Mouse (Mus musculus): Measurements from ENCODE around the gene Dnajc2. TPM values are rescaled to one million over a fixed set of nuclear protein-coding genes. Genes with fewer than 3 reads are reported as not detected.

Gene Dnajc2
- polyA plus RNA-seq (2014; fragmentation: Nextera tagmentation; extraction: Ambion mirVana): 73.1 and 79.5 TPM in 2 replicates

DNA sequence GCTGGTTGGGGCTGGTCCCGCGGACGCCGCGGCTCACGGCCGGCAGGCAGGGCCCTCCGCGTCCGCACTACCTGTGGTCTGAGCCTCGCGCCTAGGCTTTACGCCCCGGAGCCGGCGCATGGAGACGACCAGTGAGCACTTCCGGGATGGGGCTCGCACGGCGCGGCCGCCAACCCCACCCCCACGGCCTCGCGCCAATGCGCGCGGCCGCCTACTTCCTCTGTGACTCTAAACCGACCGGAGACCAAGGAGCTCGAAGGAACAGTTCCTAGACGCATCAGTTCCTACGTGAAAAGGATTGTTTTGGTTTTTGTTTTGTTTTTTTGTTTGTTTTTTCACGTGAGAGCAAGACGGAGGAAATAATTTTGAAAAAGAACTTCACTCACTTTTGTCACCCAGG is at the start of gene Dnajc2, which contains the start of gene Psmc2:
Gene Dnajc2, minus strand, starts transcription at position 199 of the 400 bp plus-strand sequence.
Gene Psmc2, plus strand, starts transcription at position 231 of the 400 bp plus-strand sequence.
- Histone ChIP-seq H3K9me3 (ENCODE audit: control insufficient read depth, low read length) (no peaks in the 10 kb centered on the region), H3K4me3 (ENCODE audit: low read depth, low read length) (peak within 1 kb of the TSS; percentile 96), H3K4me2 (ENCODE audit: low read depth, low read length) (peak within 1 kb of the TSS; percentile 84), H3K9ac (replicated peaks; ENCODE audit: low read depth, low read length) (peak within 1 kb of the TSS; percentile 91), H3K4me1 (ENCODE audit: control insufficient read depth, insufficient read depth, low read length) (peaks cover 18% of the 10 kb centered on the region), H3K36me3 (ENCODE audit: control insufficient read depth, insufficient read depth, low read length) (peaks cover 21% of the 10 kb centered on the region; the same call in 1 of the 2 replicates), H3K27me3 (ENCODE audit: control insufficient read depth, insufficient read depth, low read length) (no peaks in the 10 kb centered on the region), H3K27ac (ENCODE audit: low read depth, low read length) (peak within 1 kb of the TSS; percentile 72)
- WGBS: 1% methylated on average over 37 of the region's 37 CpGs
- peak; percentile 97 for ATAC-seq (ENCODE audit: low read depth)

DNA sequence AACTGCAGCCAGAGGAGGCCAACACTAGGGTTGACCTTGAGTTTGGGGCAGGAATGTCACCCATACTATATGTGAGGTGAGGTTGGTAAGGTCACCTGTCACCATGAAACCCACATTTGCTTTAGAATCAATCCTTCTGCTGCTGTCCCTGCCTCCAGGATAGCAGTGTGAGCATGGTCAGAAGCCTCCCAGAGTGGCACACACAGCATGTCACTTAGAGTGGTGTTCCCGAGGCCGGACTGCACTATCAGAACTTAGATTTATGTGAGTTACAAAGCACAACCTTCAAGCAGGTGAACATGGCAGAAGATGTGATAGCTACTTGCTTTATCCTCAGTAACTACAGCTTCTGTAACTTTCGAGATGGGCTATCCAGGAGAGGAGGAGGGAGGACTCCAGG is 46.7 kb upstream of the Dnajc2 start:
- H3K4me2 ChIP-seq (ENCODE audit: low read depth, low read length): no peak overlapping the region
- 68% methylated on average over 3 of the region's 3 CpGs for WGBS
- H3K36me3 ChIP-seq (ENCODE audit: control insufficient read depth, insufficient read depth, low read length): no peaks in the 10 kb centered on the region
- no peak overlapping the region for H3K9ac ChIP-seq (replicated peaks; ENCODE audit: low read depth, low read length)
- no peak for ATAC-seq (ENCODE audit: low read depth)
- H3K4me1 ChIP-seq (ENCODE audit: control insufficient read depth, insufficient read depth, low read length): no peaks in the 10 kb centered on the region
- no peaks in the 10 kb centered on the region for H3K27me3 ChIP-seq (ENCODE audit: control insufficient read depth, insufficient read depth, low read length)
- no peaks in the 10 kb centered on the region for H3K9me3 ChIP-seq (ENCODE audit: control insufficient read depth, low read length)
- no peak overlapping the region for H3K27ac ChIP-seq (ENCODE audit: low read depth, low read length)
- no peak overlapping the region for H3K4me3 ChIP-seq (ENCODE audit: low read depth, low read length)

DNA sequence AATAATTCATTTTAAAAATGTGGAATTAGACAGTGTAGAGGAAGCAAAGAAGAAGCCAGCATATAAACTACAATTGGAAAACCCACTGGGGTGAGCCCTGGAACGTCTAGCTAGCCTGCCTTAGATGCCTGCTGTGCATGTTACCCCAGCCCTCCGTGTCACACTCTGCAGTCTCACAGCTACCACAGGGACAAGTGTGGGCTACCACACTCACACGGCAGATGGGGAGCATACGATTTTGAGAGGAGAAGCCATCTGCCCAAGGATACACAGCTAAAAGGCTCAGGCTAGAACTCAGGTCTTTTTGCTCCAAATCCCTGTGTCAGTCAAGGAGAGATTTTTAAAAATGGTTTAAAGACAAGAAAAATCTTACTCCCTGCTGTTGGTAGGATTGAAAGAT is 43.8 kb upstream of the Dnajc2 start:
- H3K9me3 ChIP-seq (ENCODE audit: control insufficient read depth, low read length): no peaks in the 10 kb centered on the region
- no peaks in the 10 kb centered on the region for H3K4me1 ChIP-seq (ENCODE audit: control insufficient read depth, insufficient read depth, low read length)
- H3K4me3 ChIP-seq (ENCODE audit: low read depth, low read length): no peak overlapping the region
- WGBS: 81% methylated on average over 4 of the region's 4 CpGs
- no peaks in the 10 kb centered on the region for H3K27me3 ChIP-seq (ENCODE audit: control insufficient read depth, insufficient read depth, low read length)
- no peak for ATAC-seq (ENCODE audit: low read depth)
- H3K4me2 ChIP-seq (ENCODE audit: low read depth, low read length): no peak overlapping the region
- no peaks in the 10 kb centered on the region for H3K36me3 ChIP-seq (ENCODE audit: control insufficient read depth, insufficient read depth, low read length)
- H3K9ac ChIP-seq (replicated peaks; ENCODE audit: low read depth, low read length): no peak overlapping the region
- H3K27ac ChIP-seq (ENCODE audit: low read depth, low read length): no peak overlapping the region

DNA sequence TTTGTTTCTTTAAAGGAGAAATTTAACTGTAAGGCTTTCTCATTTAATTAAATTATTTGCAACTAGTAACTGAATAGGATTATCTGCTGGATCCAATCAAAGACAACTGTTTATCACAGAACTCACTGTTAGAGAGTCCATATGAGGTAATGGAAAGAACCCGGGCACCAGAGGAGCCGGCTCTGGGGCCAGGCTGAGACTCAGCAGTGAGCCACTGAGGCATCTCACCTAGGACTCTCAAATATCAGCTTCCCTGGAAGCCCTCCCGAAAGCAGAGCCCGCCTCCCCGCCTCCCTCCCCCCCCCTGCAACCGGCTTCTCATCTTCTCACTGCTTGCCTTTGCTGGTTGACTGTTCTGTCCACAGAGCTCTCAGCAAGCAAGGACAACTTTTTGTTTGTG is 42.6 kb upstream of the Dnajc2 start:
- Histone ChIP-seq H3K9ac (replicated peaks; ENCODE audit: low read depth, low read length) (no peak overlapping the region), H3K4me1 (ENCODE audit: control insufficient read depth, insufficient read depth, low read length) (no peaks in the 10 kb centered on the region), H3K4me3 (ENCODE audit: low read depth, low read length) (no peak overlapping the region), H3K9me3 (ENCODE audit: control insufficient read depth, low read length) (no peaks in the 10 kb centered on the region), H3K36me3 (ENCODE audit: control insufficient read depth, insufficient read depth, low read length) (no peaks in the 10 kb centered on the region), H3K27ac (ENCODE audit: low read depth, low read length) (no peak overlapping the region), H3K27me3 (ENCODE audit: control insufficient read depth, insufficient read depth, low read length) (no peaks in the 10 kb centered on the region), H3K4me2 (ENCODE audit: low read depth, low read length) (no peak overlapping the region)
- ATAC-seq (ENCODE audit: low read depth): no peak
- 41% methylated on average over 5 of the region's 6 CpGs for WGBS

DNA sequence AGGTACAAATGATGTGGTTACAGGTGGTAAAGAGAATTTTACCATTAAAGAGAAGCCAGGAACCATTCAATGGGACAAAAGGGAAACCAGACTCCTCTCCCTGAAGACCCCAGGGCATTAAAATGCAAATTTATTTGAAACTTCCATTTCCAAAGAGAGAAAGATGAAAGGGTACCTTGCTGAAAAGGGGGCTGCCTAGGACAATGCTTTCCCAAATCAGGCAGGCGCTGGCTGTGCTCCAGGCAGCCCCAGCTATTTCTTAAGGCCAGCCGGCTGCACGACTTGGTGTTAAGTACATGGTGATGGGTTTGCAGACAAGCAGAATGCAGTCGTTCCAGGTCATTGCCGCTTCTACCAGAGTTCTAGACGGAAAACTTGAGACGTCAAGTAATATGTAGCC is 41.3 kb upstream of the Dnajc2 start:
- H3K27ac ChIP-seq (ENCODE audit: low read depth, low read length): no peak overlapping the region
- H3K36me3 ChIP-seq (ENCODE audit: control insufficient read depth, insufficient read depth, low read length): no peaks in the 10 kb centered on the region
- ATAC-seq (ENCODE audit: low read depth): no peak
- H3K27me3 ChIP-seq (ENCODE audit: control insufficient read depth, insufficient read depth, low read length): no peaks in the 10 kb centered on the region
- WGBS: 18% methylated on average over 7 of the region's 7 CpGs
- H3K4me1 ChIP-seq (ENCODE audit: control insufficient read depth, insufficient read depth, low read length): no peaks in the 10 kb centered on the region
- H3K9me3 ChIP-seq (ENCODE audit: control insufficient read depth, low read length): no peaks in the 10 kb centered on the region
- no peak overlapping the region for H3K9ac ChIP-seq (replicated peaks; ENCODE audit: low read depth, low read length)
- H3K4me2 ChIP-seq (ENCODE audit: low read depth, low read length): no peak overlapping the region
- H3K4me3 ChIP-seq (ENCODE audit: low read depth, low read length): no peak overlapping the region

DNA sequence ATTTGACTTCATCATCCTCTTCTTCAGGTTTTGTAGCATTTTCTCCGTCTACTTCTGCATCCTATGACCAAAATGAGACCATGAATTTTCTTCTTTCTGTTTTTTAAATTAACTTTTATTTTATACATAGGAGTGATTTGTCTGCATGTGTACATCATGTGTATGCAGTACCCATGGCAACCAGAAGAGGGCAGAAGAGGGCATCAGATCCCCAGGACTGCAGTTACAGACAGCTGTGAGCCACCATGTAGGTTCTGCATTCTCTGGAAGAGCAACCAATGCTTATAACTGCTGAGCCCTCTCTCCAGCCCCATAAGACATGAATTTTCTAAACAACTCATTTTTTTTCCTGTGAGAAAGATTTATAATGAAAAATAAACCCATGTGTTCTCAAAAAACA is 28.9 kb upstream of the Dnajc2 start:
- Histone ChIP-seq H3K9ac (replicated peaks; ENCODE audit: low read depth, low read length) (no peak overlapping the region), H3K27me3 (ENCODE audit: control insufficient read depth, insufficient read depth, low read length) (no peaks in the 10 kb centered on the region), H3K4me2 (ENCODE audit: low read depth, low read length) (no peak overlapping the region), H3K9me3 (ENCODE audit: control insufficient read depth, low read length) (no peaks in the 10 kb centered on the region), H3K36me3 (ENCODE audit: control insufficient read depth, insufficient read depth, low read length) (no peaks in the 10 kb centered on the region), H3K4me1 (ENCODE audit: control insufficient read depth, insufficient read depth, low read length) (no peaks in the 10 kb centered on the region), H3K27ac (ENCODE audit: low read depth, low read length) (no peak overlapping the region), H3K4me3 (ENCODE audit: low read depth, low read length) (no peak overlapping the region)
- ATAC-seq (ENCODE audit: low read depth): no peak
- WGBS: 56% methylated on average over 1 of the region's 1 CpGs

DNA sequence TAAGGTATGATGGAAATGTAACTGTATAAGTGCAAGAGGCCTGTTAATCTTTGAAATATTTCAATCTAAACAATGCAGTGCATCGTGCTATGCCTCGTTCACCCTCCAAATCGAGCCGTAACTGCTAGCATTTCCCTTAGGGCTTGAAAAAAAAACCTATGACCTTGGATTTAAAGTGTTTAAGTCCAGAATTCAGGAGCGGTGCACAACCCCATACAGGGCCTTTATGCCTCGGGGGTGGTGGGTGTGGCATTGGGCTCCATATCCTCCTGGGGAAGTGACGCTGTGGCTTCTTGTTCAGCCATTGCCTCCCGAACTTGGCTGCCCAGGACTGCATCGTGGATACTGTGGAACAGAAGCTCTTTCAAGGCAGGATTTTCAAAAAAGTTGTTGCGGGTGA is 25.9 kb upstream of the Dnajc2 start:
- Histone ChIP-seq H3K4me3 (ENCODE audit: low read depth, low read length) (no peak overlapping the region), H3K4me1 (ENCODE audit: control insufficient read depth, insufficient read depth, low read length) (no peaks in the 10 kb centered on the region), H3K27me3 (ENCODE audit: control insufficient read depth, insufficient read depth, low read length) (no peaks in the 10 kb centered on the region), H3K27ac (ENCODE audit: low read depth, low read length) (no peak overlapping the region), H3K9me3 (ENCODE audit: control insufficient read depth, low read length) (no peaks in the 10 kb centered on the region), H3K4me2 (ENCODE audit: low read depth, low read length) (no peak overlapping the region), H3K36me3 (ENCODE audit: control insufficient read depth, insufficient read depth, low read length) (no peaks in the 10 kb centered on the region), H3K9ac (replicated peaks; ENCODE audit: low read depth, low read length) (no peak overlapping the region)
- WGBS: 75% methylated on average over 10 of the region's 10 CpGs
- ATAC-seq (ENCODE audit: low read depth): no peak

DNA sequence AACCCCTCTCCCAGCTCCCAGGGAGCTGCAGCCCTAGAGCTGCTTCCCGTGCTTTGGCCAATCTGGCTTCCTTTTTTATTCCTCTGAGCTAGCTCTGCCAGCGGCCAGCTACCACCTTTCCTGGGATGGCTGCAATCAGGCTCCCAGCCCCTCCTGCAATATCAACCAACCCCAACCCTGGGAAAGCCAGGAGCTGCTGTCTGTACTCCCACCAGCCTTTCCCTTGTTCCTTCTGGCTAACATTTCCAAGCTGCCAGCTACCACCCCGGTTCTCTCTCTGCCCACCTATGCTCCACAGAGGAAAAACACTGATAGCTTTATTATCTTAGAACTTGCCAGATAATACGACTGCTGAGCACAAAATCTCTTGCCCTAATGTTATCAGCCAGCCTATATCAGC is 19.8 kb upstream of the Dnajc2 start:
- Histone ChIP-seq H3K9me3 (ENCODE audit: control insufficient read depth, low read length) (no peaks in the 10 kb centered on the region), H3K4me3 (ENCODE audit: low read depth, low read length) (no peak overlapping the region), H3K9ac (replicated peaks; ENCODE audit: low read depth, low read length) (no peak overlapping the region), H3K36me3 (ENCODE audit: control insufficient read depth, insufficient read depth, low read length) (peaks cover 37% of the 10 kb centered on the region), H3K27ac (ENCODE audit: low read depth, low read length) (no peak overlapping the region), H3K4me1 (ENCODE audit: control insufficient read depth, insufficient read depth, low read length) (no peaks in the 10 kb centered on the region), H3K27me3 (ENCODE audit: control insufficient read depth, insufficient read depth, low read length) (no peaks in the 10 kb centered on the region), H3K4me2 (ENCODE audit: low read depth, low read length) (no peak overlapping the region)
- no peak for ATAC-seq (ENCODE audit: low read depth)
- WGBS: 80% methylated on average over 4 of the region's 4 CpGs

DNA sequence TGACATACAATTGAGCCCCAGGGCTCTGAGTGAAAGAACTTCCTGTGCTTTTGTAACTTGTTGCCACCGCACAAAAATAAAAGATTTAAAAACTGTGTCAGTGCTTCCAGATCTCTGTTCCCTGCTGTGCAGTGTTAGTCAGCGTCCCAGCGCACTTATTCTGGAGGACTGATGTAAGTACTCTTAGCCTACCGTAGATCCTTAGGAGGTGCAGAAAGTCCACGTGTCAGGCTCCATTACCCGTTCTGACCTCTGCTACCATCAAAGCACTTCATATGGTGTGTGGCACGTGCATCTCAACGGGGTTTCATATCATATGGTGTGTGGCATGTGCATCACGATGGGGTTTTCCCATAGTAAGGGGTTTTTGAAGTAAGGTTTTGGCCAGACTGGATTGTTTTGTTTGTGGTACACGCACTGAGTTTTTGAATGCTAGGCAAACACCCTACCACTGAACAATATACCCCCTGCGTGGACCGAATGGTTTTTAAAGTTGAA is 18.7 kb upstream of the Dnajc2 start:
- Histone ChIP-seq H3K27me3 (ENCODE audit: control insufficient read depth, insufficient read depth, low read length) (no peaks in the 10 kb centered on the region), H3K9ac (replicated peaks; ENCODE audit: low read depth, low read length) (no peak overlapping the region), H3K27ac (ENCODE audit: low read depth, low read length) (no peak overlapping the region), H3K36me3 (ENCODE audit: control insufficient read depth, insufficient read depth, low read length) (peaks cover 44% of the 10 kb centered on the region), H3K9me3 (ENCODE audit: control insufficient read depth, low read length) (no peaks in the 10 kb centered on the region), H3K4me1 (ENCODE audit: control insufficient read depth, insufficient read depth, low read length) (no peaks in the 10 kb centered on the region), H3K4me2 (ENCODE audit: low read depth, low read length) (no peak overlapping the region), H3K4me3 (ENCODE audit: low read depth, low read length) (no peak overlapping the region)
- WGBS: 86% methylated on average over 12 of the region's 12 CpGs
- no peak for ATAC-seq (ENCODE audit: low read depth)
